Mouse (Mus musculus) adrenal gland, adult 2 months (tissue): ENCODE measurements around the gene Asic4. TPM values are rescaled to one million over a fixed set of nuclear protein-coding genes. Genes with fewer than 3 reads are reported as not detected.

Source experiments
- polyA plus RNA-seq: library from polyadenylated mRNA; depleted of rRNA; stranded (reverse); fragments of >200 nt; gene quantifications from 2 replicates; pipeline ENCODE4 v1.2.3, GENCODE M21; 2012; rRNA removed
- total RNA-seq, 2 experiments: library from RNA; stranded (reverse); gene quantifications; 2 replicates each; pipeline ENCODE4 v1.2.3; 2021

The Asic4 gene
- total and polyA plus RNA-seq, 3 experiments: 3.7 to 9.5 (median 6.8) TPM

Other genes starting within 250 kb of the Asic4 start
- gene Glb1l, start 239.6 kb upstream of the Asic4 start, total RNA-seq: 10 to 100 TPM; 16.0 to 23.1 TPM
- gene Glb1l, start 239.6 kb upstream of the Asic4 start, polyA plus RNA-seq: 7.4 and 7.7 TPM in 2 replicates
- gene Stk16, start 239.6 kb upstream of the Asic4 start, total RNA-seq: 100 to 1,000 TPM; 106 to 109 TPM
- 228 and 249 TPM in 2 replicates for gene Stk16, start 239.6 kb upstream of the Asic4 start, polyA plus RNA-seq
- gene Tuba4a, start 230.6 kb upstream of the Asic4 start, total RNA-seq: 10 to 100 TPM; 55.4 to 73.0 TPM
- 10.8 and 11.2 TPM in 2 replicates for gene Tuba4a, start 230.6 kb upstream of the Asic4 start, polyA plus RNA-seq
- not detected for gene A630095N17Rik, start 218.3 kb upstream of the Asic4 start, total RNA-seq
- not detected in 2 replicates for gene A630095N17Rik, start 218.3 kb upstream of the Asic4 start, polyA plus RNA-seq
- 100 to 1,000 TPM in 1 of 2 experiments, 10 to 100 TPM in 1; 89.1 to 111 TPM for gene Dnajb2, start 214.0 kb upstream of the Asic4 start, total RNA-seq
- gene Dnajb2, start 214.0 kb upstream of the Asic4 start, polyA plus RNA-seq: 52.8 and 58.4 TPM in 2 replicates
- gene Ptprn, start 185.9 kb upstream of the Asic4 start, total RNA-seq: 10 to 100 TPM; 43.6 to 83.6 TPM
- 41.5 and 52.0 TPM in 2 replicates for gene Ptprn, start 185.9 kb upstream of the Asic4 start, polyA plus RNA-seq
- 100 to 1,000 TPM; 127 to 192 TPM for gene Resp18, start 172.0 kb upstream of the Asic4 start, total RNA-seq
- gene Resp18, start 172.0 kb upstream of the Asic4 start, polyA plus RNA-seq: 46.3 and 69.6 TPM in 2 replicates
- gene Dnpep, start 132.4 kb upstream of the Asic4 start, total RNA-seq: 100 to 1,000 TPM in 1 of 2 experiments, 10 to 100 TPM in 1; 85.2 to 100 TPM
- gene Dnpep, start 132.4 kb upstream of the Asic4 start, polyA plus RNA-seq: 149 and 179 TPM in 2 replicates
- gene Des, start 90.1 kb upstream of the Asic4 start, total RNA-seq: 10 to 100 TPM; 16.6 to 31.8 TPM
- gene Des, start 90.1 kb upstream of the Asic4 start, polyA plus RNA-seq: 17.2 and 18.6 TPM in 2 replicates
- 10 to 100 TPM in 1 of 2 experiments, 1 to 10 TPM in 1; 9.9 to 15.2 TPM for gene Speg, start 75.1 kb upstream of the Asic4 start, total RNA-seq
- 56.5 and 93.7 TPM in 2 replicates for gene Speg, start 75.1 kb upstream of the Asic4 start, polyA plus RNA-seq
- 10 to 100 TPM; 69.1 to 77.7 TPM for gene Gmppa, start 14.5 kb upstream of the Asic4 start, total RNA-seq
- gene Gmppa, start 14.5 kb upstream of the Asic4 start, polyA plus RNA-seq: 137 and 189 TPM in 2 replicates
- 10 to 100 TPM; 50.9 to 57.8 TPM for gene Chpf, start 28.9 kb downstream of the Asic4 start, total RNA-seq
- gene Chpf, start 28.9 kb downstream of the Asic4 start, polyA plus RNA-seq: 250 and 268 TPM in 2 replicates
- 1 to 10 TPM; 2.5 to 2.8 TPM for gene Tmem198, start 29.1 kb downstream of the Asic4 start, total RNA-seq
- gene Tmem198, start 29.1 kb downstream of the Asic4 start, polyA plus RNA-seq: 15.0 and 17.4 TPM in 2 replicates
- 10 to 100 TPM; 35.9 to 56.6 TPM for gene Obsl1, start 56.0 kb downstream of the Asic4 start, total RNA-seq
- gene Obsl1, start 56.0 kb downstream of the Asic4 start, polyA plus RNA-seq: 81.5 and 101 TPM in 2 replicates
- gene Inha, start 56.6 kb downstream of the Asic4 start, total RNA-seq: 10 to 100 TPM; 15.0 to 38.5 TPM
- gene Inha, start 56.6 kb downstream of the Asic4 start, polyA plus RNA-seq: 193 and 227 TPM in 2 replicates
- 10 to 100 TPM; 16.6 to 19.3 TPM for gene Stk11ip, start 71.1 kb downstream of the Asic4 start, total RNA-seq
- 59.5 and 66.7 TPM in 2 replicates for gene Stk11ip, start 71.1 kb downstream of the Asic4 start, polyA plus RNA-seq
- gene Slc4a3, start 95.8 kb downstream of the Asic4 start, total RNA-seq: 100 to 1,000 TPM in 1 of 2 experiments, 10 to 100 TPM in 1; 90.4 to 111 TPM
- 340 and 381 TPM in 2 replicates for gene Slc4a3, start 95.8 kb downstream of the Asic4 start, polyA plus RNA-seq